Mouse (Mus musculus) liver, embryonic 16.5 days (tissue): Measurements from ENCODE around the gene Rpl3. TPM values are rescaled to one million over a fixed set of nuclear protein-coding genes. Genes with fewer than 3 reads are reported as not detected.
A peak's percentile ranks its signal among the peaks of the same experiment; 100 is the strongest.

ENCODE experiments used
- ATAC-seq: fragments of 200-750 bp; cut with Nextera tagmentation; 2 replicates; pipeline ENCODE4 v1.8.0; 2017; ENCODE audit warnings: low read depth, mild to moderate bottlenecking, moderate number of reproducible peaks, moderate library complexity
- H3K27ac ChIP-seq: fragments of 300-500 bp; sonication (generic); 2 replicates; pipeline ENCODE4 v1.5.1; 2014; ENCODE audit warnings: mild to moderate bottlenecking, low read length
- H3K27me3 ChIP-seq: fragments of 300-500 bp; sonication (generic); 2 replicates; pipeline ENCODE4 v1.6.1; 2014; ENCODE audit warnings: low read depth, low read length, mixed read lengths; ENCODE audit not compliant: control insufficient read depth, insufficient read depth
- H3K36me3 ChIP-seq: fragments of 300-500 bp; sonication (generic); 2 replicates; pipeline ENCODE4 v1.6.1; 2014; ENCODE audit warnings: mild to moderate bottlenecking; ENCODE audit not compliant: control insufficient read depth, insufficient read depth
- H3K4me1 ChIP-seq: fragments of 300-500 bp; sonication (generic); 2 replicates; pipeline ENCODE4 v1.6.1; 2014; ENCODE audit warnings: low read depth, low read length, mixed read lengths; ENCODE audit not compliant: control insufficient read depth
- H3K4me2 ChIP-seq: fragments of 300-500 bp; sonication (generic); 2 replicates; pipeline ENCODE4 v1.6.1; 2014; ENCODE audit warnings: low read depth, low read length, mixed read lengths
- H3K4me3 ChIP-seq: fragments of 300-500 bp; sonication (generic); 2 replicates; pipeline ENCODE4 v1.5.1; 2014; ENCODE audit warnings: low read depth, mild to moderate bottlenecking, low read length
- H3K9ac ChIP-seq: fragments of 300-500 bp; sonication (generic); 2 replicates; pipeline ENCODE4 v1.6.1; 2014; ENCODE audit warnings: low read depth, low read length
- H3K9me3 ChIP-seq: fragments of 300-500 bp; sonication (generic); replicated peaks from 2 replicates; pipeline ENCODE4 v1.6.1; 2016; ENCODE audit warnings: low read length; ENCODE audit not compliant: control insufficient read depth
- WGBS: fragments of 180-500 bp; shearing (Covaris S2); extraction: QIAGEN DNeasy Blood & Tissue Kit; methylation state at CpG from one replicate; pipeline ENCODE4 v1.1.7; 2014; ENCODE audit not compliant: insufficient replicate concordance; 5-methylcytosine and 5-hydroxymethylcytosine counted together
- polyA plus RNA-seq: library from polyadenylated mRNA; unstranded; fragments of >200 nt; fragmentation: Nextera tagmentation; extraction: Ambion mirVana; gene quantifications from 2 replicates; pipeline ENCODE4 v1.2.1, GENCODE M21; 2015

The Rpl3 gene
- polyA plus RNA-seq, 1 experiment from 2014 or later = 481 TPM

DNA sequence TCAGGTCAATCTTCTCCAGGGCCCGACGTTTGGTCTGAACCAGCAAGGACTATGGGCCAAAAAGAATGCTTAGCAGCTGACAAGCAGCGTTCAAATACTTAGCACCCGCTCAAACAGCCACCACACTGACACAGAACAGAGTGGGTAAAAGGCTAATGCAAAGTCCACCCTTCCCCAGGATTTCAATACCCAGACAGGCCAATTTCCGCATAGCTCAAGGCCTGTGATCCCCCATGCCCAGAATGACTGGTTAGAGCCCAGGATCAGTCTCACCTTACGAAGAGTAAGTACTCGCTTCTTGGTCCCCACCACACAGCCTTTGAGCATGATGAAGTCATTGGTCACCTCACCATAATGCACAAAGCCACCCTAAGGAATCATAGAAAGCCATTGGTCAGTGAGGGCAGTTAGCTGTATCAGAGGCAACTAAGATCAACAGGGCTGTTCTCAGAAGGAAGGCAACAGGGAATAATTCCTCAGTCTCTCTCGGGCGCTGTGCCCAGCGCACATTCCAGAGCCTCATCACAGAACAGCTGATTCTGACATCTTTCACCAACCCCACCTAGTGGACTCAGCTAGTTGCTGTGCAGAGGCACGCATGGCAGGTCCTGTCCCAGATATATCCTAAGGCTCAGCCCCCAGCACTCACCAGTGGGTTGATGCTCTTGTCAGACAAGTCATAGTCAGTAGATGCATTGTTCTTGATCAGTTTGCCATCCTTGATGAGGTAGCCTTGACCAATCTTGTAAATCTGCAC lies 13.4 kb downstream of the Rpl3 start:
- Histone ChIP-seq H3K27me3 (no peaks in the 10 kb centered on the region), H3K9ac (no peak overlapping the region), H3K4me1 (peaks cover 50% of the 10 kb centered on the region), H3K4me3 (no peak overlapping the region), H3K27ac (no peak overlapping the region; the same call in 1 of the 2 replicates), H3K9me3 (no peaks in the 10 kb centered on the region), H3K36me3 (peaks cover 60% of the 10 kb centered on the region), H3K4me2 (no peak overlapping the region)
- ATAC-seq = no peak
- WGBS = 72% methylated on average over 11 of the region's 11 CpGs

DNA sequence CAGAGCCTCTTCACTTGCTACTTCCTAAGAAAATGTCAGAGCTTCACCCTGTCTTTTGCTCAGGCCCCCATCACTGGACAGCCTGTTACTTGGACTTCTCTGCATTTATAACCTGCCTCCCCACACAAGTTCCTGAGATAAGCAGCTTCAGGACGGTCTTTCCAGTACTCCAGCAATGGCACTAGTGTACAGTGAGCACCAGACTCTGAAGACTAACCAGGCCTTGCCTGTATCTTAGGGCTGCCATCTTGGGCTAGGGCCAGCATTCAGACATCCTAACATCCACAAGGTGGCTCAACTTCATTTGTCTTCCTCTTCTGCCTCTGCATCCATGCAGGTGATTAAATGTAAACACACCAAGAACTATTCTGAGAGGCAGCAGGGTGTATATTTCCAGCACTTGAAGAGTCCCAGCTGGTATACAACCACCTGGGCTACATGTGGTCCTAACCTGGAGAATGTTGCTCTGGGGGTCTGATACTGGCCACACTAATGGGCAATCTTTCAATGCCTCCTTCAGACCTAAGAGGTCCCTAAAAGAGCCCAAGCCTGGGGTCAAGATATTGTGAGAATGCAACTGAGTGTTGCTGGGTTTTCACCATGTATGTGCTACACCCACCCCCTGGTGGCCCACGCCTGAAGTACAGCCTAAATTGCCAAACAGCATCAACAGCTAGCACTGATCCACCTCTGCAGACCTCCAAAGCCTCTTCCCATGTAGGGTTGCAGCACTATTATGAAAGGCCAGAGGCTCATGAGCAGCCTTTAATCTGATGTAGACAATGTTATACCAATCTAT lies 15.1 kb downstream of the Rpl3 start:
- peaks cover 53% of the 10 kb centered on the region for H3K36me3 ChIP-seq
- peak overlapping the region; percentile 78 for H3K27ac ChIP-seq
- no peaks in the 10 kb centered on the region for H3K9me3 ChIP-seq
- 0% methylated on average over 2 of the region's 2 CpGs for WGBS
- H3K4me2 ChIP-seq = no peak overlapping the region
- H3K4me3 ChIP-seq = no peak overlapping the region
- no peaks in the 10 kb centered on the region; the same call in 1 of the 2 replicates for H3K27me3 ChIP-seq
- peaks cover 51% of the 10 kb centered on the region for H3K4me1 ChIP-seq
- peak overlapping the region; percentile 35; the same call in 1 of the 2 replicates for H3K9ac ChIP-seq
- peak; percentile 56 for ATAC-seq

DNA sequence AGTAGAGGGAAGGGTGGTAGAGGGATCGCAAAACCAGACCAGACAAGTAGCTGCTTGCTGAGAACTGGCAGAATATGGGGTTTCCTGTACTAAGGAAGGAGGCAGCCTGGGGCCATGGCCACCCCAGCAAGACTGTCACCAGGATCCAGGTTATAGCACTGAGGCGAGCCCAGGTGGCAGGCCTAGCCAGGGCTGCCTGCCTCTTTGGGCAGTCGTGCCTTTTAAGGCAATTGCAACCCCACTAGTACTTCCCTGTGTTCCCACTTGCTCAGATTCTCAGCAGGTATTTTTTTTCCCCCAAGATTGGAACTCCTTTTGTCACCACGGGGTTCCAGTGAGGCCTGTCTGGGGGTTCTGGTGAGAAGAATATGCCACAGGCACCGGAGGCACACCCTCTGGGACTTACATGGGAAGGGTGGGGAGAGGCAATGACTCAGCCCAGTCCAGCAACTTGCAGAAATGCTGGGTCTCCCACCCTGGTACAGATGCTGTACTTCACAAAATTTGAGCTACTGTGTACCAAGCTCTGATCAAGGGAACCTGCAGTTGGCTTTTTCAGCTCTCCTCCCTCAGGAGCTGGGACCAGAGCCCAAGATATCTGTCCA lies 15.8 kb downstream of the Rpl3 start:
- no peak overlapping the region for H3K4me2 ChIP-seq
- H3K4me3 ChIP-seq = no peak overlapping the region
- H3K27ac ChIP-seq = peak overlapping the region; percentile 78
- peak; percentile 40 for ATAC-seq
- peak overlapping the region; percentile 35 for H3K9ac ChIP-seq
- H3K9me3 ChIP-seq = no peaks in the 10 kb centered on the region
- no peaks in the 10 kb centered on the region; the same call in 1 of the 2 replicates for H3K27me3 ChIP-seq
- 22% methylated on average over 5 of the region's 5 CpGs for WGBS
- H3K4me1 ChIP-seq = peaks cover 44% of the 10 kb centered on the region
- H3K36me3 ChIP-seq = peaks cover 46% of the 10 kb centered on the region

DNA sequence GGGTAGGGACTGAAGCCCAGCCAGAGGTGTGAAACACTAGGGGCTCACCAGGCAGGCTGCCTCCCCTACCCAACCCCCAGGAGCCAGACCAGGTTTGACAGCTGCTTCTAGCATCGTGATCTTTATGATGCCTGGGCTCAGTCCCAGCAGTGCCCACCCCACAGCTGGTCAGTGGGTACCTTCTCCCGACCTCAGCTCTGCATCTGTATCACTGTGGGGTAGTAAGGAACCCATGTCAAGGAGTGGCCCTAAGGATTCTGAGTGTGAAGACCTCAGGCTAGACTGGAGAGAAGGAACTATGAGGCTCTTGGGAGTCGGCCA lies 16.3 kb downstream of the Rpl3 start:
- no peak overlapping the region; the same call in 1 of the 2 replicates for H3K9ac ChIP-seq
- no peak for ATAC-seq
- H3K4me3 ChIP-seq = no peak overlapping the region
- peaks cover 41% of the 10 kb centered on the region for H3K36me3 ChIP-seq
- H3K9me3 ChIP-seq = no peaks in the 10 kb centered on the region
- H3K27ac ChIP-seq = peak overlapping the region; percentile 78
- H3K27me3 ChIP-seq = no peaks in the 10 kb centered on the region; the same call in 1 of the 2 replicates
- H3K4me1 ChIP-seq = peaks cover 41% of the 10 kb centered on the region
- no peak overlapping the region for H3K4me2 ChIP-seq
- WGBS = 33% methylated on average over 3 of the region's 3 CpGs

DNA sequence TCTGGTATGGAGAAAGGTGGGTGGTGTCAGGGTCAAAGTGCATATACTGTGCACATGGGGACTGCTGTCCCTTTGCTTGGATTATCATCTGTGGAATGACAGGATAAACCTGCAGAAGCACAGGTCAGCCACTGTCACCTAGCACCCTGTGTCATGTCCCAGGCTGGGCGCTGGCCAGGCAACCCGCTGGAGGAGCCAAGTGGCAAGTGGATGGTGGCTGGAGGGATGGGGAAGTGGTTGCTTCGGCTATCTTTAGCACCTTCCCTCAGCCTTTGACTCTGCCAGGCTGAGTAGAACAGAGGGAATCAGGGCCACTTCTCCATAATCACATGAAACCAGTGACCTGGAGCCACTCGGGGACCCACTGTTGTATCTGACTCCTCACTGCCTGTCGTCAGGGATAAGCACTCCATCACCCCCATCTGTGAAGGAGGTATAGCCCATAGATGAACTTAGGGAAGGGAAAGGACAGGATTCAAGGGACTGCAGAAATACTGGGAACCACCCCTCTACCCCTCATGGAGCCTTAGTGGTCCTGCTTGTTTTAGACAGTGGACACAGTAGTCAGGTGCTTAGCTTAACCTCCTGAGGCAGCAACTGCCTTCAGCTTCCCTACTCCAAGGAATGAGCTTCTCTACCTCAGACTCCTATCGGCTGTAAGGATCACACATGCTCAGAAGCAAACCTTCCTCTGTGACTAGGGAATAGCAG lies 16.9 kb downstream of the Rpl3 start:
- 25% methylated on average over 6 of the region's 6 CpGs for WGBS
- Histone ChIP-seq H3K9me3 (no peaks in the 10 kb centered on the region), H3K4me3 (no peak overlapping the region), H3K27me3 (no peaks in the 10 kb centered on the region; the same call in 1 of the 2 replicates), H3K4me1 (peaks cover 36% of the 10 kb centered on the region), H3K27ac (peak overlapping the region; percentile 78), H3K36me3 (peaks cover 35% of the 10 kb centered on the region), H3K9ac (no peak overlapping the region; the same call in 1 of the 2 replicates), H3K4me2 (no peak overlapping the region)
- ATAC-seq = no peak

DNA sequence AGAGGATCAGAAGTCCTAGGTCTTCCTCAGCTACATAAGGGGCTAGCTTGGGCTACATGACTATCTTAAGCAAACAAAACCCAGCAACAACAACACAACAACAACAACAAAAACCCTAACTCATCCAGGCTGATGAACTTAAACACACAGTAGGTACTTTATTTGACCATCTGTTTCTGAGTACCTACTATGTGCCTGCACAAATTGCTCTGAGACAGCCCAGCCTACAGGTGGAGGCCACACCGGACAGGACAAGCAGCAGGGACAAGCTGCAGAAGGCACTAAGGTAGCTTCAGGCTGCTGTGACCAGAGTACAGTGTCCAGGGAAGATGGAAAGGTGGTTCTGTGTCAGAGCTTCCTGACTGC lies 18.4 kb downstream of the Rpl3 start:
- H3K9me3 ChIP-seq = no peaks in the 10 kb centered on the region
- no peaks in the 10 kb centered on the region; the same call in 1 of the 2 replicates for H3K27me3 ChIP-seq
- H3K36me3 ChIP-seq = peaks cover 20% of the 10 kb centered on the region
- H3K4me1 ChIP-seq = peaks cover 29% of the 10 kb centered on the region
- 83% methylated on average over 1 of the region's 1 CpGs for WGBS
- no peak overlapping the region for H3K27ac ChIP-seq
- no peak for ATAC-seq
- H3K4me3 ChIP-seq = no peak overlapping the region
- H3K9ac ChIP-seq = no peak overlapping the region
- no peak overlapping the region for H3K4me2 ChIP-seq

DNA sequence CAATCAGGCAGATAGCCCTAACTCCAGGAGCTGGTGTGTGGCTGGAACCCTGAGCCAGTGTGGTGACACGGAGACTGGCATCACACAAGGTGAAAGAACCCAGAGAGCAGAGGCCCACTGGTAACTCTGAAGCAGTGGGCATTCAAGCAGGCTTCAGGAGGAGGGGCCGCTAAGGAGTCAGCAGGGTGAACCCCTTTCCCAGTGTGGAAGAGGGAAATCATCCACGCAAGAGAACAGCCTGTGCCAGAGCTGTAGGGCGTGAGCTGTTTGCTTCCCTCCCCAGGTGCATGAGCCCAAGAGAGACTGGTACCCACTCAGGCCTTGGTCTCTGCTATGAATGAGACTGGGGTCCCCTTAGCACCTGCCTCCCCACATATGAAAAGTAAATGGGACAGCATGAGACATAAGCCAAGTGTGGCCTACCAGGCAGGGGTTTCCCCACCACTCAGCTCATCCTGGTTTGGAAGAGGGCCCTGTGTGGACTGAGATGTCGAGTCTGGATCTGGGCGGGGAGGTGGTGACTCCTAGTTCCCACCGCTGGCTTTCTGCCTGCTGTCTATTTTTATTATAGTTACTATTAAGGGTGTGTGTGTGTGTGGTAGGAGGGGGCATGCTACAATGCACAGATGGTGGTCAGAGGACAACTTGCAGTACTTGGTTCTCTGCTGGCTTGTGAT lies 19.0 kb downstream of the Rpl3 start:
- ATAC-seq = no peak
- Histone ChIP-seq H3K27me3 (no peaks in the 10 kb centered on the region; the same call in 1 of the 2 replicates), H3K36me3 (peaks cover 14% of the 10 kb centered on the region), H3K4me3 (no peak overlapping the region), H3K4me1 (peaks cover 29% of the 10 kb centered on the region), H3K9ac (no peak overlapping the region), H3K9me3 (no peaks in the 10 kb centered on the region), H3K4me2 (no peak overlapping the region), H3K27ac (no peak overlapping the region)
- WGBS = 75% methylated on average over 7 of the region's 7 CpGs

DNA sequence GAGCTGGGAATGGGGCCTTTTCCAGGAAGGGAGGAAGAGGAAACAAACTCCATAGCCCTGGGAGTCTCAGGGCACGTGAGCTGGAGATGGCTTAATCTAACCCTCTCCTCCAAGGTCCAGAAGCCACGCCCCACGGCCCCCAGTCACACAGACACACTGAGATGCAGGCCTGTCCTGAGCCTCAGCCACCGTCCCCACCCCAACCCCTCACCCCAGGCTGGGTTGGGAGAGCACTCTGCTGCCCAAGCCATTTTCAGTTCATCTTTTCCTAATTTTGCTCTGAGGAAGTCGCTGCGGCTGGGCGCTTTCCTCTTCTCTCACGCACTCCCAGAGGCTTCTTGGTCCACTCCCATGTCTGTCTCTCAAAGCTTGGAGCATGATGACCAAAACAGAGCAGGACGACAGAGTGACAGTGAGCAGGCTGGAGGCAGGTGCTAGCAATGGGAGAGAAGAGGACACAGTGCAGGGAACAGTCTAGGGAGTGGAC lies 19.7 kb downstream of the Rpl3 start:
- Histone ChIP-seq H3K27me3 (no peaks in the 10 kb centered on the region; the same call in 1 of the 2 replicates), H3K27ac (0 out of 2 replicates have a peak overlapping the region, but pooled peaks have one; percentile 32), H3K4me2 (no peak overlapping the region; the same call in 1 of the 2 replicates), H3K9ac (no peak overlapping the region; the same call in 1 of the 2 replicates), H3K36me3 (peaks cover 8% of the 10 kb centered on the region), H3K4me1 (peaks cover 29% of the 10 kb centered on the region), H3K4me3 (no peak overlapping the region), H3K9me3 (no peaks in the 10 kb centered on the region)
- ATAC-seq = no peak; the same call in 1 of the 2 replicates
- 17% methylated on average over 9 of the region's 9 CpGs for WGBS
